Mouse (Mus musculus): ENCODE measurements around the gene Zfp984.
"Not testable (repeated sequence)": the region's sequence is repeated elsewhere in the genome, so short reads cannot be mapped to it uniquely, and the experiment has no call there.

Gene Zfp984

DNA sequence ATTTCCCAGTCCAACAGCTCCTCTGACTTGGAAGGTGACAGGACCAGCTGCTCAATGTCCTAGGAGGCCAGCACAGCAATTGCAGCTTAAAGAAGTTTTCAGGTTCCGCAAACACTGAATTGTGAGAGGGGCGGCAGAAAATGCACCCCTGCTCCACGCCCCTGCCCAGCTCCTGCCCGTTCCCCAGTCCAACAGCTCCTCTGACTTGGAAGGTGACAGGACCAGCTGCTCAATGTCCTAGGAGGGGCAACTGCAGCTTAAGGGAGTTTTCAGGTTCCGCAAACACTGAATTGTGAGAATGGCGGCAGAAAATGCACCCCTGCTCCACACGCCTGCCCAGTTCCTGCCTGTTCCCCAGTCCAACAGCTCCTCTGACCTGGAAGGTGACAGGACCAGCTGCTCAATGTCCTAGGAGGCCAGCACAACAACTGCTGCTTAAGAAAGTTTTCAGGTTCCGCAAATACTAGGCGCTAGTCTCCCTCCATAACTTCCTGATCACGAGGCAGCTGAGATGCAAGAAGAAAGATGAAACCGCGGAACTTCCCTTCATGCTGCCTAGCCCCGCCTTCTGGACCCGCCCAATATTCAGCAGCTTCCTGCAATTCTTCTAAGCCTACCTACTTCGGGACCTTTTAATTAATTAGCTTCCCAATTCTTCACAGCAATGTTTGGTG lies at the start of gene Zfp984:
Gene Zfp984, minus strand, starts transcription at position 497 of the 674 bp plus-strand sequence.
- DNase-seq = peak; percentile 97

- peak; percentile 81 for DNase-seq
These were observed 41.2 kb upstream of the Zfp984 start for GRCm38 (mm10) chr4:147850776-147851175.

GRCm38 (mm10) chr4:147848584-147848991 lies 39.0 kb upstream of the Zfp984 start:
- DNase-seq = no peak

DNA sequence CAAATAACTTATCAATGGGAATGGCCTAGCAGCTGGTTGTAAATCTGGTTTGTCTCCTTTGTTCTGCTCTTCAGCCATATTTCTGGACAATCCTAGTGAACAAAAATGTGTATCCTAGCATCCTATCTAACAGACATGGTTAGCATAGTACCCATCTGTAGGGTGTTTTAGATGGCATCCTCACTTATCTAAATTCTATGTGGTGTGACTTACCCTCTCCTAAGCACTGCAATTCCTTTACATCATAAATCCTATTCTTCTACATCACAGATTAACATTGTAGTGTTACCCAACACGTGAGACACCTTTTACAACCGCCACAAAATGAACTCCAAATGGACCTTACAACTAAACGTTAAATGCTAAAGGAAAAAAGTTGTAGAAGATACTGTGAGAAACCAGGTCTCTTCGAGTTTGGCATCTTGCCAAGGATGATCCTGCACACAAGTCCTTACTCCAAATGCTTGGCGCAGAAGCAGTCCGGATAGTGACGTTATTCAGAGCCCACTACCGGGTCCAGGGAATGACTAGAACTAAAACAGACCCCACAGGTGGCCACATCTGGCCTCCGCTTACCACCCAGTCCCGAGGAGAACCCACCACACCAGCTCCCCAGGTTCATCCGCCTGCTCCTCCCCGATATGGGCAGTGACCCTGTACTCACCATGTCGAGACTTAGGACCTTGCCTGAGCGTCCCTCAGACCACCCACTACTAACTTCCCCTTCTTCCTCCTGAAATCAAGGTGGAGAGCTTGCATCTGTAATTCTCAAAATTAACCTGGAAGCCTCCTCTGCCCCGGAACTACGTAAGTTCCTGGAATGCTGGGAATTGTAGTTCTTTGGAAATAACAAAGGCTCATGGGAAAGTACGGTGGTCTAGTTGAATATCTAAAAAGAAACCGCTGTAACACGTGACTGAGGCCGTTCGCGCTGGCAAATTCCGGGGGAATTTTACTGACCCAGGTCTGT lies 38.3 kb upstream of the Zfp984 start, which contains the start of gene Zfp933:
Gene Zfp933, minus strand, starts transcription at position 753 of the 970 bp plus-strand sequence.
- DNase-seq = peak; percentile 98

DNA sequence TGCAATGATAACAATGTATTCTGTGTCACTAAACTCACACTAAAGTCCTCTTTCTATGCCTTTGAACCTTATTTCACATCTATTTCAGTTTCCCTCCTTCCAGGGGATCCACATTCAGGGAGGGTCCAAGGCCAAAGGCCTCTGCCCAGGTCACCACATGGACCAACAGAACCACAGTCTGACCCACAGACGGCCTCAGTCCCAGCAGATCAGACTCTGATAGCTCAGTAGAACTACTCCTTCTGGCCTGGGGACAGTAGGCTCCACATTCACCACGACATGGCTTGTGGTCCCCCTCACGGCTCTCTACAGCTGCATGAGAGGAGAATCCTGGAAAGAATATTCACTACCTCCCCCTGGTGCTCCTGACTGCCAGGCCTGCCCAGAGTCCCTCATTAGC lies 33.3 kb upstream of the Zfp984 start:
- DNase-seq = peak; percentile 75

DNA sequence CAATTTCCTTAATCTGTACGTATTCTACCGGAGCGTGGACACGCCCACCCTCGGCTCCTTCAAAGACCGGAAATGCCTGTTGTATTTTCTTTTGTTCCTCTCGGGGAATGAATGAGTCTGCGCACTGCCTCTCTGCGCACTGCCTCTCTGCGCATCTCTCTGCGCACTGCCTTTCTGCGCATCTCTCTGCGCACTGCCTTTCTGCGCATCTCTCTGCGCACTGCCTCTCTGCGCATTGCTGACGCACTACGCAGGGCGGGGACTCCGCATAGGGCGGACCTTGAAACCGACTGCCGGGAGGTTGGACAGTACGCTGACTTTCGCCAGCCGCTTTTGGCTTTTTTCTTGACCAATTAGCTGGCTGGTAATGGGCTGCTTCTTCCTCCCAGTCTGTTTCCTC lies 29.7 kb upstream of the Zfp984 start:
- peak; percentile 97 for DNase-seq

DNA sequence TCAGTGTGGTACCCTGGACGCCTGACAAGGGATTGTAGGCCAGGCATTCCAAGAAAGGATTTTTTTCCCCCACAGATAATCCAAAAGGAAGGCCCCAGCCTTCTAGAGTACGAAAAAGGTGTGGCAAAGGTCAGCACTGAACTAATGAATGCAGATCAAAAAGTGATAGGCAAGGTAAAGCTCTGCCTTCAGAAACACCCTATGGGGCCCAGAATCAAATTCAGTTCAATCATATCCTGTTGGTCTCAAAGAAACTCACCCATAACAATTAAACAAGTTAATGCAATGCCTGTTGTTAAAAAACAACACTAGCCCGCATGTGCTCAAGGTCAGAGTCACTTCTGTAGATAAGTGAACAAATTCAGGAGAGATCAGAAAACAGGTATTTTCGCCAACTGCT lies 14.8 kb upstream of the Zfp984 start:
- DNase-seq = no peak

- not testable (repeated sequence) for DNase-seq
These were observed 11.8 kb upstream of the Zfp984 start for GRCm38 (mm10) chr4:147821414-147821813.

DNA sequence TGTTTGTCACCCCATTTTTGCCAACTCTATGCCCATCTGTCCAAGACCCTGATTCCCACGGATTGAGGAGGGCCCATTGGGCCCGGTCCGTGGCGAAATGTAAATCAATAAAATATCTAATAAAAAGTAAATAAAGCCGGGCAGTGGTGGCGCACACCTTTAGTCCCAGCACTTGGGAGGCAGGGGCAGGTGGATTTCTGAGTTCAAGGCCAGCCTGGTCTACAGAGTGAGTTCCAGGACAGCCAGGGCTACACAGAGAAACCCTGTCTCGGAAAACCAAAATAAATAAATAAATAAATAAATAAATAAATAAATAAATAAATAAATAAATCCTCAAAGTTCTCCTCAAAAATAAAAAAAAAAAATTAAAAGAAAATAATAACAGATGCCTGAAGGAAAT lies 10.1 kb upstream of the Zfp984 start:
- DNase-seq = not testable (repeated sequence)

DNA sequence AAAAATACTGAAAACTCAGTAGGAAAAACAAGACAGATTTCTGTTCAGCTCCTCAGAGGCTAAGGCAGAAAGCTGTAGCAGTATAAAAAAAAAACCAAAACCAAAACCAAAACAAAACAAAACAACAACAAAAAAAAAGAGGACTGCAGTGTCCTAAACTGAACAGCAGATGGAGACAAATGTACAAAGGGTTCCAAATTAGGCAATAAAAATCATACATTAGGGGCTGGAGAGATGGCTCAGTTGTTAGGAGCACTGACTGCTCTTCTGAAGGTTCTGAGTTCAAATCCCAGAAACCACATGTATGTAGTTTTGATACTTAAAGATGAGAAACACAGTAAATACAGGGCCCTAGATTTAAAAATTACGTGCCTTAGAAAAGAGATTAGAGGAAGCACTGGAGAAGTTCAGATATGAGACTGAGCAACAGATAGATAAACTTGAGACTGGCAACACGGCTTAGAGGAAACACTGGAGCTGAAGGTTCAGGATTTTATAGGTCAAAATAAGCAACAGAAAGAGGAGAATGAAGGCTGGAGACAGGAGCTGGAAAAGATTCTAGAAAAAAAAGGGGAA lies 5.1 kb upstream of the Zfp984 start:
- DNase-seq = no peak

DNA sequence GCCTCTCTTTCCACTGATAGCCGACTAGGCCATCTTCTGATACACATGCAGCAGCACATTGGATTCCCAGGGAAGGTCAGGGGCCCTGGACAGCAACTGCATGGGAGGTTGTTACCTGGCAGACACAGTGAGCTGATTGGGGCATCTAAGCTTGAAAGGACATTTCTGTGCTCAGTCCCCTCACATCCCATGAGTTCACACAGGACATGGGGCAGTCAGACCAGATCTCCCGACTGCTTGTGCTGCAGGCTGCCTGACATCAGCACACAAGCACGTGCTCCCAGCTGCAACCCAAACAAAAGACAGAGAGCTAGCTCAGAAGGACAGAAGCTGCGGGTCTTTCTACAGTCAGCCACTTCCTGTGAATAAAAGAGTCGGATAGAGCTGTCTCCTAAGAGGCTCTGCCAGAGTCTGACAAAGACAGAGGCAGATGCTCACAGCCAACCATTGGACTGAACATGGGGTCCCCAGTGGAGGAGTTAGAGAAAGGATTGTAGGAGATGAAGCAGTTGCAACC lies 3.7 kb upstream of the Zfp984 start:
- DNase-seq = no peak

GRCm38 (mm10) chr4:147809966-147810304 lies 347 bp upstream of the Zfp984 start:
- DNase-seq = not testable (repeated sequence)

DNA sequence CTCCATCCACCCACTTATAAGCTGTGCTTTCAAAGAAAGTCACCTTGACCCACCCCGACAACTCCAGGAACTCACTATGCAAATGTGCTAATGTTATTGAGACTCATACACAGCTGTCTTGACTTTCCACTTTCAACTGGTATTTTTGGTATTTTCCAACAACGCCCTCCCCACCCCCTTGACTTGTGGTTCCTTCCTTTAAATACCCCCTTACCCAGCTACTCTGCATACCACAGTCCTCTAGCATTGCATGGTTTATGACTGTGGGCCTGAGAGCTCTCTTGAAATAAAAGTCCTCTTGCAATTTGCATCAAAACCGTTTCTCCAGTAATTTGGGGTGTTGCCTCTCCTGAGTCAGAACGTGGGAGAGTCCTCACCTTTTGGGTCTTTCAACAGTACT lies 1.1 kb downstream of the Zfp984 start:
- DNase-seq = not testable (repeated sequence)

GRCm38 (mm10) chr4:147795308-147795707 lies 14.3 kb downstream of the Zfp984 start:
- DNase-seq = not testable (repeated sequence)

DNA sequence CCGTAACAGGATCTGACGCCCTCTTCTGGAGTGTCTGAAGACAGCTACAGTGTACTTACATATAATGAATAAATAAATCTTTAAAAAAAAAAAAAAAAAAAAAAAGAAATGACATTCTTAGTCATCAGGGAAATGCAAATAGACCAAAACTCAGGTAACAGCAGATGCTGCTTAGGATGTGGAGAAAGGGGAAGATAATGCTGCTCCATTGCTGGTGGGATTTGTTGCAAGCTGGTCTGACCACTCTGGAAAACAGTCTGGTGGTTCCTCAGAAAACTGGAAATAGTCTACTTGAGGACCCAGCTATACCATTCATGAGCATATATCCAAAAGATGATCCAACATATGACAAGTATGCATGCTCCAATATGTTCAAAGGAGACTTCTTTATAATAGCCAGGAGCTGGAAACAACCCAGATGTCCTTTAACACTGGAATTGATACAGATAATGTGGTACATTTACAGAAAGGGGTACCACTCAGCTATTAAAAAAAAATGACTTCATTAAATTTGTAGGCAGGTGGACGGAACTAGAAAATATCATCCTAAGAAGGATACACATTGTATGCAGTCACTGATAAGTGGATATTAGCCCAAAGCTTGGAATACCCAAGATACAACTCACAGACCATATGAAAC lies 15.4 kb downstream of the Zfp984 start:
- not testable (repeated sequence) for DNase-seq

DNA sequence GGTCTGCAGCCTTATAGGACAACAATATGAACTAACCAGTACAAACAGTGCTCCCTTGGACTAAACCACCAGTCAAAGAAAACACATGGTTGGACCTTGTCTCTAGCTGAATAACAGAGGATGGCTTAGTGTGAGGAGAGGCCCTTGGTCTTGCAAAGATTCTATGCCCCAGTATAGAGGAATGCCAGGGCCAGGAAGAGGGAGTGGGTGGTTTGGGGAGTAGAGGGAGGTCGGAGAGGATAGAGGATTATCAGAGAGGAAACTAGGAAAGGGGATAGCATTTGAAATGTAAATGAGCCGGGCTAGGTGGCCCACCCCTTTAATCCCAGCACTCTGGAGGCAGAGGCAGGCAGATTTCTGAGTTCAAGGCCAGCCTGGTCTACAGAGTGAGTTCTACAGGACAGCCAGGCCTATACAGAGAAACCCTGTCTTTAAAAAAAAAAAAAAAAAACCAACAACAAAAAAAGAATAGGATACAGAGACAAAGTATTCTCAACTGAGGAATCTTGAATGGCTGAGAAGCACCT lies 16.1 kb downstream of the Zfp984 start:
- DNase-seq = not testable (repeated sequence)

DNA sequence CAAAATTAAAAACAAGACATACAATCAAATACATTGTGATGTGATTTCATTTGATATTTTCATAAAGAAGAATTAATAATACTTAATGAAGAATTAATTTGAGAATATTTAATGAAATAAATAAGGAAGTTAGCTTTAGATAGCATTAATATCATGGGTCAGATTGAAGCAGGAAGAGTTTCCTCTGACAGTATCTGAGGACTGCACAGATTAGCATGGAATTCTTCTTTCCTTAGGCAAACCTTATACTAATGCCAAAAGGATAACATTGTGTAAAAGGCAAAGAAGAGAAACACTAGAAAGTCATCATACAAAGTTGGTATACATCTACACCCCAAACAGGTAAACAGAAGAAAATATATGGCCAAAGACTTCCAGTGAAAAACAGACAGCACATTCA lies 17.9 kb downstream of the Zfp984 start:
- not testable (repeated sequence) for DNase-seq

GRCm38 (mm10) chr4:147746255-147746654 lies 63.3 kb downstream of the Zfp984 start:
- peak; percentile 86 for DNase-seq

- DNase-seq = peak; percentile 91
These were observed 70.8 kb downstream of the Zfp984 start for GRCm38 (mm10) chr4:147738636-147739369.
